Mouse (Mus musculus) intestine, embryonic 14.5 days (tissue): ENCODE results near the gene Echdc3. TPM values are rescaled to one million over a fixed set of nuclear protein-coding genes. Genes with fewer than 3 reads are reported as not detected.

ENCODE experiments used
- ATAC-seq: fragments of 200-750 bp; cut with Nextera tagmentation; replicated peaks from 2 replicates; pipeline ENCODE4 v1.8.0; 2017; ENCODE audit warnings: low read depth, moderate number of reproducible peaks, moderate TSS enrichment, moderate library complexity; ENCODE audit not compliant: low FRiP score, low TSS enrichment
- DNase-seq: peaks from one replicate; pipeline ENCODE4 v3.0.0-alpha.2; 2018; ENCODE audit warnings: low spot score
- H3K27ac ChIP-seq: fragments of 300-500 bp; sonication (generic); 2 replicates; pipeline ENCODE4 v1.5.1; 2014; ENCODE audit warnings: low read depth, mild to moderate bottlenecking, control low read depth
- H3K27me3 ChIP-seq: fragments of 300-500 bp; sonication (generic); replicated peaks from 2 replicates; pipeline ENCODE4 v1.6.1; 2014; ENCODE audit warnings: low read length, control low read depth; ENCODE audit not compliant: control insufficient read depth, insufficient read depth
- H3K36me3 ChIP-seq: fragments of 300-500 bp; sonication (generic); 2 replicates; pipeline ENCODE4 v1.6.1; 2014; ENCODE audit warnings: low read length, control low read depth; ENCODE audit not compliant: control insufficient read depth, insufficient read depth
- H3K4me1 ChIP-seq: fragments of 300-500 bp; sonication (generic); replicated peaks from 2 replicates; pipeline ENCODE4 v1.6.1; 2014; ENCODE audit warnings: low read length, control low read depth, mixed read lengths; ENCODE audit not compliant: control insufficient read depth, insufficient read depth
- H3K4me2 ChIP-seq: fragments of 300-500 bp; sonication (generic); 2 replicates; pipeline ENCODE4 v1.6.1; 2014; ENCODE audit warnings: low read length
- H3K4me3 ChIP-seq: fragments of 300-500 bp; sonication (generic); 2 replicates; pipeline ENCODE4 v1.5.1; 2014; ENCODE audit warnings: low read depth, low read length, control low read depth, mixed read lengths
- H3K9ac ChIP-seq: fragments of 300-500 bp; sonication (generic); 2 replicates; pipeline ENCODE4 v1.6.1; 2014; ENCODE audit warnings: mild to moderate bottlenecking, low read length
- H3K9me3 ChIP-seq: fragments of 300-500 bp; sonication (generic); 2 replicates; pipeline ENCODE4 v1.6.1; 2016; ENCODE audit warnings: low read length, control low read depth; ENCODE audit not compliant: control insufficient read depth
- WGBS: fragments of 180-500 bp; shearing (Covaris S2); extraction: QIAGEN DNeasy Blood & Tissue Kit; methylation state at CpG from one replicate; pipeline ENCODE4 v1.1.7; 2014; 5-methylcytosine and 5-hydroxymethylcytosine counted together
- polyA plus RNA-seq: library from polyadenylated mRNA; unstranded; fragments of >200 nt; fragmentation: Nextera tagmentation; extraction: Ambion mirVana; gene quantifications from 2 replicates; pipeline ENCODE4 v1.2.1, GENCODE M21; 2014

Echdc3 gene
- polyA plus RNA-seq, 1 experiment from 2014 or later: 11.3 TPM

GRCm38 (mm10) chr2:6209746-6210145 is 3.1 kb downstream of the Echdc3 start:
- 90% methylated on average over 3 of the region's 3 CpGs for WGBS
- DNase-seq: no peak

GRCm38 (mm10) chr2:6209116-6209515 is 3.7 kb downstream of the Echdc3 start:
- H3K4me3 ChIP-seq: no peak overlapping the region
- H3K4me2 ChIP-seq: no peak overlapping the region
- no peak overlapping the region for H3K27ac ChIP-seq
- no peaks in the 10 kb centered on the region for H3K36me3 ChIP-seq
- H3K27me3 ChIP-seq: no peaks in the 10 kb centered on the region
- peaks cover 6% of the 10 kb centered on the region; the same call in 1 of the 2 replicates for H3K4me1 ChIP-seq
- no peak for ATAC-seq
- no peak overlapping the region for H3K9ac ChIP-seq
- no peaks in the 10 kb centered on the region for H3K9me3 ChIP-seq
- 70% methylated on average over 11 of the region's 11 CpGs for WGBS
- no peak for DNase-seq

More at GRCm38 (mm10) chr2:6209746-6210145, 3.1 kb downstream of the Echdc3 start:
- H3K4me2 ChIP-seq: no peak overlapping the region
- peaks cover 6% of the 10 kb centered on the region; the same call in 1 of the 2 replicates for H3K4me1 ChIP-seq
- no peaks in the 10 kb centered on the region for H3K36me3 ChIP-seq
- H3K4me3 ChIP-seq: no peak overlapping the region
- no peaks in the 10 kb centered on the region for H3K27me3 ChIP-seq
- no peak for ATAC-seq
- H3K27ac ChIP-seq: no peak overlapping the region
- H3K9me3 ChIP-seq: no peaks in the 10 kb centered on the region
- H3K9ac ChIP-seq: no peak overlapping the region

DNA sequence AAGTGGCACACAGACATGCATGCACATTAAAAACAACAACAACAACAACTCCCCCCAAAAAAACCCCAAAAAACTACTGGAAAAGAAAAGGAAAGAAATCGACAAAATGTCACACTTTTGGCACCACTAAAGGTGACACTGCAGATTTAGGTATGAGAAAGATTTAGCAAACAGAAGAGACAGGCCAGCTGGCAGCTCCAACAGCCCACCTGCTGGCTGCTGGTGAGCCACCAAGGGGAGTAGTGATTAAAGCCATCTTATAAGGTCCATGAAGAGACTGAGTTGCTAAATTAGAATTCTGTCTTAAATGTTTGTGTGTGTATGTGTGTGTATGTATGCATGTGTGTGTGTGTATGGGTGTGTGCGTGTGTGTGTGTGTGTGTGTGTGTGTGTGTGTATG is 5.1 kb downstream of the Echdc3 start:
- no peak overlapping the region for H3K9ac ChIP-seq
- no peak overlapping the region for H3K4me3 ChIP-seq
- H3K27ac ChIP-seq: no peak overlapping the region
- H3K27me3 ChIP-seq: no peaks in the 10 kb centered on the region
- no peak overlapping the region for H3K4me2 ChIP-seq
- no peaks in the 10 kb centered on the region for H3K36me3 ChIP-seq
- no peak for ATAC-seq
- no peak for DNase-seq
- H3K4me1 ChIP-seq: peaks cover 6% of the 10 kb centered on the region; the same call in 1 of the 2 replicates
- WGBS: 85% methylated on average over 2 of the region's 2 CpGs
- H3K9me3 ChIP-seq: no peaks in the 10 kb centered on the region

DNA sequence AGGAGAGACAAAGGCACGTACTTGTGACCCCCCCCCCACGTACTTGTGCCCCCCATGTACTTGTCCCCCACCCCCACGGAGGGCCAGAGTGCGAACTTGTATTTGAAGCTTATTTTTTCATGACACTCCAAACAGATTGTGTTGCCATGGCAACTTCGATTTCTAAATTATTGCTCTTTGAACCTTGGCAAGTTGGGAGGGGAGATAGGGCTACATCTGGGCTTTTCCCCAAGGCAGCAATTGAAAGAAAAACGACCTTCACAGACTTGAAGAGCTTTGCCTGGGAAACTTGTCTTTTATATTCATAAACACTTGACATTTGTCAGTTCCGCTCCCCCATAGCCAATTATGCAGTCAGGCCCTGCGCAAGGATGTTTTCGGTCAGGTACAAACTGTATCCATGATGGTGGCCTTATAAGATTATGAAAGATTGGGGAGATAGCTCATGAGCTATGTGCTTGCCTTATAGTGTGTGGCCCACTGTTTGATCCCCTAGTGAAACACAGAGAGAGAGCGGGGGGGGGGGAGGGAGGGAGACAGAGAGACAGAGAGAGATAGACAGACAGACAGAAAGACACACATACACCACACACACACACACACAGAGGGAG is 16.4 kb downstream of the Echdc3 start:
- H3K9ac ChIP-seq: no peak overlapping the region
- 0 out of 2 replicates have a peak, but pooled peaks have one; percentile 29 for ATAC-seq
- no peak for DNase-seq
- H3K36me3 ChIP-seq: no peaks in the 10 kb centered on the region
- H3K4me1 ChIP-seq: peaks cover 8% of the 10 kb centered on the region; the same call in 1 of the 2 replicates
- H3K4me2 ChIP-seq: peak overlapping the region; percentile 11; the same call in 1 of the 2 replicates
- no peaks in the 10 kb centered on the region for H3K27me3 ChIP-seq
- no peak overlapping the region for H3K27ac ChIP-seq
- H3K4me3 ChIP-seq: no peak overlapping the region
- WGBS: 58% methylated on average over 10 of the region's 10 CpGs
- H3K9me3 ChIP-seq: no peaks in the 10 kb centered on the region

DNA sequence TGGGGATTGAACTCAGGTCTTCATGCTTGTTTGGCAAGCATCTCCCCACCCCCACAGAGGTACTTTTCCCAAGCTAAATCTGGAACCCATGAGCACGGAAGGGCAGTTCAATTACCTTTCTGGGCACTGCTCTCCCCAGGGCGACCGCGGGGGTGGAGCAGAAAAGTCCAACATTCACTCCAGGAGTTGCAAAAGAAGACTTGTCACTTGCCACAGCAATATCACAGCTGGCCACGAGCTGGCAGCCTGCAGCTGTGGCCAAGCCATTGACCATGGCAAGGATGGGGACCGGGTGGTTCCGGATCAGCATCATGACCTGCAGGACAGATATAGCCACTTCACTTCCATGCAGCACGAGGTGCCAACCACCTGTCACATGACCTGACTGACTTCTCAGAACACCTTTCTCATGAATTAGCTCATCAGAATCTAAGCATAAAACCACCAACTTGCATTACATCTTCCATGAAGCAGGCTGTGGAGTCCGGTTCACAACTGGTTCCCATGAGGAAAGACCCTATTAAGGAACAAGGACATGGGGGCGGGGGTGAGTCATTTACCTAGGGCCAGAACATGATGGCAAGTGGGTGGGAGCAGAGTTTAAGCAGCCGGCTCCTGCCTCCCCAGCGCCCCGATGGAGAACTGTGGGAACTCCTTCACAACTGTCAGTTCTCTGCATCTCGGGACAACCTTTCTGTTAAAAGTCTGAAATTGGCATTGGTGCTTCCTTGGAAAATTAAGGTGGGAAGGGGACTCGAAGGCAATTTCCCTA is 17.2 kb downstream of the Echdc3 start:
- H3K27ac ChIP-seq: no peak overlapping the region
- no peak for DNase-seq
- no peak overlapping the region for H3K4me3 ChIP-seq
- H3K4me1 ChIP-seq: peaks cover 8% of the 10 kb centered on the region; the same call in 1 of the 2 replicates
- 69% methylated on average over 15 of the region's 15 CpGs for WGBS
- no peaks in the 10 kb centered on the region for H3K27me3 ChIP-seq
- H3K9ac ChIP-seq: no peak overlapping the region
- H3K4me2 ChIP-seq: peak overlapping the region; percentile 11; the same call in 1 of the 2 replicates
- no peaks in the 10 kb centered on the region for H3K36me3 ChIP-seq
- no peak for ATAC-seq
- no peaks in the 10 kb centered on the region for H3K9me3 ChIP-seq

DNA sequence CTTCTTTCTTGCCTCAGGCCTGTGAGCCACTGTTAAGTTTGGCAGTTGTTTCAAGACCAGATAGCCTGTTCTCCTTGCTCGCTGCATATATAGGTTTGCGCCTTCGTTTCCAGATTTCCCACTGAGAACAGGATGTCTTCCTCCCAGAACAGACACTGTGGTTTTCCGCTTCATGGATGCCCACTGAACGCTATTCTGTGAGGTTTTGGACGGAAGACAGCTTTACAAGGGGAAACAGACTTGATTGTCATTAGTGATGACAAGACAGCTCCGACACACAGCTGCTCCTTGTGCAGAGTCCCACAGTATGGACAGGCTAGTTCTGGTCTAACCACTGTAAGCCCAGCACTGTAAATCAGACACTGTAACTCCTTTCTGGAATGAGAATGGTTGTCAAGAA is 18.3 kb downstream of the Echdc3 start:
- Histone ChIP-seq H3K4me1 (peaks cover 8% of the 10 kb centered on the region; the same call in 1 of the 2 replicates), H3K9me3 (no peaks in the 10 kb centered on the region), H3K9ac (no peak overlapping the region), H3K27me3 (no peaks in the 10 kb centered on the region), H3K36me3 (no peaks in the 10 kb centered on the region), H3K4me3 (no peak overlapping the region), H3K4me2 (no peak overlapping the region), H3K27ac (no peak overlapping the region)
- 79% methylated on average over 7 of the region's 7 CpGs for WGBS
- ATAC-seq (no peak), DNase-seq (no peak)

DNA sequence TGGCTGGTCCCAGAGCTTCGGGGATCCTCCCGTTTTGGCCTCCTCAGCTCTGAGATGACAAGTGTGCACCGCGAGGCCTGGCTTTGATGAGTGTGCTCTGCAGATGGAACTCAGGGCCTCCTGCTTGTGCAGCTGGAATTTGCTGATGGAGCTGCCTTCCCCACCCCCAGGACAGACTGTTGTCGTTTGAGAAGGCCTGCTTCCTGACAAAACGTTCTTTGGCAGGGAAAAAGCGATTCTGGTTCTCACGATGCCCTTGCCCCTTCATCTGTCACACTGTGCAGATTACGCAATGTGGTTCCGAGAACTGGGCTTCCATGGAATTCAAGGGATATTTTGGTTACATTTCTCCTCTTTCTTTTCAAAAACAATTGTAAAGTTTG is 19.3 kb downstream of the Echdc3 start:
- WGBS: 36% methylated on average over 10 of the region's 10 CpGs
- H3K4me3 ChIP-seq: no peak overlapping the region
- no peaks in the 10 kb centered on the region for H3K9me3 ChIP-seq
- no peaks in the 10 kb centered on the region for H3K27me3 ChIP-seq
- H3K27ac ChIP-seq: no peak overlapping the region
- no peak for ATAC-seq
- no peak for DNase-seq
- H3K4me1 ChIP-seq: peaks cover 8% of the 10 kb centered on the region; the same call in 1 of the 2 replicates
- no peaks in the 10 kb centered on the region for H3K36me3 ChIP-seq
- no peak overlapping the region for H3K9ac ChIP-seq
- no peak overlapping the region for H3K4me2 ChIP-seq

- Histone ChIP-seq H3K4me2 (no peak overlapping the region), H3K9ac (no peak overlapping the region), H3K9me3 (no peaks in the 10 kb centered on the region), H3K36me3 (no peaks in the 10 kb centered on the region), H3K4me3 (no peak overlapping the region), H3K27me3 (no peaks in the 10 kb centered on the region), H3K27ac (no peak overlapping the region), H3K4me1 (peaks cover 8% of the 10 kb centered on the region; the same call in 1 of the 2 replicates)
- ATAC-seq (peak; percentile 54), DNase-seq (peak; percentile 75)
- WGBS: 71% methylated on average over 20 of the region's 20 CpGs
Observed at GRCm38 (mm10) chr2:6192820-6193590, 19.8 kb downstream of the Echdc3 start.
